Mouse (Mus musculus) liver, adult (tissue): ENCODE measurements around the gene Gbx1.

Experiments used
- GATA4 ChIP-seq: IDR thresholded peaks from 2 replicates; pipeline ENCODE4 v1.6.1; 2014; ENCODE audit warnings: mild to moderate bottlenecking, low read length; ENCODE audit not compliant: insufficient replicate concordance

The Gbx1 gene

DNA sequence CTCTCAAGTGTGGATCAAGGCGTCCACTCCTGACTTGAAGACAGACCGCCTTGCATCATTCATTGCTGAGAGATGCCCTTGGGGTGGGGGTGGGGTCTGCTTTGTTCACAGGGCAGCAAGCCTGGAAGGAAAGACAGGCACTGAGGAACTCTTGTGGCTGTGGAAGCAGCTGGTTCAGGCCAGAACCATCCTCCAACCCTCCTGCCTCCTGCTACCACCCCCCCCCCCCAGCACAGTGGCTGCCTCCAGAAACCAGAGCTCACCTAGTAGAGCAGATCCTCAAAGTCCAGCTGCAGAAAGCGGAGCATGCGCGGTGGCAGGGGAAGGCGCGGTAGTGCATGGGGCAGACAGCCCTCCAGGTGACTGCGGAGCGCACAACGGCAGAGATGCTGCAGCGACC is 6.4 kb upstream of the Gbx1 start:
- TF ChIP-seq GATA4: no peak

DNA sequence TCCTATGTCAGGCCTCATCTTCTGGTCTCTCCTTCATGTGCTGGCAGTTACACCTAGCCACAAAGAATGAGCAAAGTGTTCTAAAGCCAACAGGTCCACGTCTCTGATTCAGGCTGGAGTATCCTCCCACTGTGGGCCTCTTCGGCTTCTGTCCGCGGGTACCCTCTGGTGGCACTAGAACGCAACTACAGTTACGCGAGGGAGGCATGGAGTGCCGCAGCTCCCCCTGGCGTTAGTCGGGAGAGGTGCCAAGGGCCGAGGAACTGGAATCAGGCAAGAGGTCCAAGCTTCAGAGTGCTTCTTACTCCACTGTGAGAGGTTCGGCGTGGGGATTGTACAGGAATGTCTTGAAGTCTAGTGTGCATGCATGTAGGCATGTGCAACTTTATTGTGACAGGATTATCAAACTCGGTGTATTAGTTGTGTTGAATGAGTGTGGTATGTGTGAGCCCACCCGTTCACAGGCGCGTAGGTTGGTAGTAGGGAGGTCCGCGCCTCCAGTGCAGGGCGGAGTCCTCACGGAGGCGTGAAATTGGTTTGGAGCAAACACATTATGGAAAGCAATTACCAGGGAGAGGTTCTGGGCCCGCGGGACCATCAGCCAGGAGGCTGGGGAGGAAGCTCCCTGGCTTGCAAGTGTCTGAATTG is 3.2 kb upstream of the Gbx1 start:
- no peak for TF ChIP-seq GATA4

DNA sequence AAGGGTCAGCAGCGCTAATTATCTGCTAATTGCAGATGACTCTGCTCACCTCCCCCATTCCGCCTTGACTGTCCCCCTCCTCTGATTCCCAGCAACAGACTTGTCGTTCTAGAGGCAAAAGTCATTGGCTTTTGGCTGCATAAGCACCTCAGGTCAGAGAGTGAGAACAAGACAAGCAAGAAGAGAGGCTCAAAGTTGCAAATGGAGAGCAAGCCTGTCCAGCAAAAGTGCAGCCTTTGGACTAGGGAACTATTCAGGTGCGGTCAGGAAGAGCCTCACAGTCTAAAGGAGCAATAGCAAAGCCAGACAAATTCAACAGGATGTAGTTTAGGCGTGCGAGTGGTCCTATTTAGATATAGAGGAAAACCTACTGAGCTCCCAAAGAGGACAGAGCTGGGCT is 778 bp upstream of the Gbx1 start:
- TF ChIP-seq GATA4: no peak

DNA sequence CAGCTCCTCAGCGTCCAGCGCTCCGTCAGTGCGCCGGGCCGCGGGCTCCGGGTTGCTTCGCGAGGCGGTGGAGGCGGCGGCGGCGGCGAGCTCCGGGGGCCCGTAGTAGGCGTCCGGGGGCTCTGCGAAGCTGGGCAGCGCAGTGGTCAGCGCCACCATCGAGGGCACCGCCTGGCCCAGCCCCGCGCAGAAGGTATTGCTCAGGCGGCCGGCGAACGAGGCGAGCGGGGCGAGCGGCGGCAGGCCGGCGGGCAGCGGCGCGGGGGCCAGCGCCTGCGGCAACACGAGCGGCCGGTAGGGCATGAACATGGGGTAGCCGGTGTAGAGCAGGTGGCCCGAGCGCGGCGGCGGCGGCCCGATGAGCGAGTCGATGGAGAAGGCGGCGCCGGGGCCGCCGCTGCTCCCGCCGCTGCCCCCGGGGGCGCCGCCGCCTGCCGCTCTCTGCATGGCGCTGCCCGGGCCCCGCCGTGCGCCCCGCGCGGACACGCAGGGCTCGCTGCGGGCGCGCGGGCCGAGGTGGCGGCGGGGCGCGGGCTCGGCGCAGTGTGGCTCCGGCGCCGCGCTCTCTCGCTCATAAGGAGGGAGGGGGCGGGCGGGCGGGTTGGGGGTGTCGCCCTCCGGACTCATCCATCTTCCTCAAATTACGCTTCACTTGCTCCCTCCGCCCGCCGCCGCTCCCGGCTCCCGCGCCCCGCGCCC is 663 bp downstream of the Gbx1 start:
- TF ChIP-seq GATA4: no peak

DNA sequence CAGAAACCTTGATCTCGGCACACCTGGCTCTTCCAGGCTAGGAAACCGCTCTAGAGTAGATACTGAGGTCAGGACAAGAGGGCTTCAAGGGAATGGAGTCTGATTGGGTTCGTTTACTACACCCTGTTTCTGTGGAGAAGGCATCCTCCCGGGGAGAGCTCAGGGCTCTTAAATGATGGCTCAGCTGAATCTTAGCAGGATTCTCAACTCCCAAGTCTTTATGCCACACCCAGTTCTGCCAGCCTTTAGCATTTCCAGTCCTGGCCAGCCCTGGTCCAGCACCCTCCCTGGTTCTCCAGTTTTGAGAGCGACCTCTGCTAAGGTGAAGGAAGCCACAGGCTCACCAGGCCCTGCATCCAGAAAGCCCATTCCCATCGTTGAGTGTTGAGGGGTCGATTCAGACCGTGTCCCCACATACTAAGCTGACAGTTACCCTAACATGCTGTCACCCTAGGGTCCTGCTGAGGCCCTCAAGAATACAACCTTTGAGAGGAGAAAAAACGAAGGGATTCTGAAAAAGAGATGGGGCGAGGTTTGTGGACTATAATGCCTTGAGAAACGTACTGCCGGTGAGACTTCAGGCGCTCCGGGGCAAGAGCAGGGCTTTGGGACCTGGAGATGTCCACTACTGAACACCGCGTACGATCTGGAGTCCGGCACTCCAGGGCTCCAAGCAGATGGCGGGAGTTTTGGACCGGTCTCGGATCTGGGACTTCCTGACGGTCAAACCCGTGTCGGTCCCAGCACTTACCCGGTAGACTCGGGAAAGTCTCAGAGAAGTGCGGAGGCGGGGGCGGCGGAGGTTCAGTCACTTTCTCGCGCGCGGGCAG is 1.4 kb downstream of the Gbx1 start:
- no peak for TF ChIP-seq GATA4

DNA sequence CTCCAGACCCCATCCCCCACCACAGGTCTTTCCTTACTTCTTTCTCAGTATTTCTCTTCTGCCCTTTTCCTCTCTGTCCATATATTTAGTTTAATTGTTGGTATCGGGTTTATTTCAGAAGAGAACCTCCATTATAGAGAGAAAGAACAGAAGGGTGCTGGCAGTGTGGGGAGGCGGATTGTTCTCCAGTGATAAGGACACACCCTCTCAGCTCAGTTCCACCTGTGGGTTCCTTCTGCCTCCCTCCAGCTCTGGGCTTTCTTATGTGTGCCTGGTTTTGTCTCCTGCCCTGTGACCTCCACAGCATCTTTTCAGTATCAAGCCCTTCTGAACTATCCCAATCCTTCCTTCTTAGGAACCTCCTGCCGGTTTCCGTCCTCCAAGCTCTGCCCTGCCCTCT is 2.5 kb downstream of the Gbx1 start:
- TF ChIP-seq GATA4: no peak

DNA sequence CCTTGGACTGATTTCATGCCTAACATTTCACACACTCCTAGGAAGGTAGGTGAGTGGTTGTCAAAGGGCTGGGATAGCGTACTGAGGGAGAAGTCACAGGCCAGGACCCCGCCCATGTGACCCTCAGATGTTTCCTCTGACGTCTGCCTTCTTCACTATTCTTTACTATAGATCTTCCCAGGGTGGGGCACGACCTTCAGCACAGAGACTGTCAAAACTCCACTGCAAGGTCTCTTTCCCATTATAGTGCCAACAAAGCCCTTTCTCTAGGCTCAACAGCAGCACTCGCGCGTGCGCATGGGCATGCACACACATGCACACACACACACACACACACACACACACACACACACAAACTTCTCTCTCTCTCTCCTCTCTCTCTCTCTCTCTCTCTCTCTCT is 3.2 kb downstream of the Gbx1 start:
- no peak for TF ChIP-seq GATA4

DNA sequence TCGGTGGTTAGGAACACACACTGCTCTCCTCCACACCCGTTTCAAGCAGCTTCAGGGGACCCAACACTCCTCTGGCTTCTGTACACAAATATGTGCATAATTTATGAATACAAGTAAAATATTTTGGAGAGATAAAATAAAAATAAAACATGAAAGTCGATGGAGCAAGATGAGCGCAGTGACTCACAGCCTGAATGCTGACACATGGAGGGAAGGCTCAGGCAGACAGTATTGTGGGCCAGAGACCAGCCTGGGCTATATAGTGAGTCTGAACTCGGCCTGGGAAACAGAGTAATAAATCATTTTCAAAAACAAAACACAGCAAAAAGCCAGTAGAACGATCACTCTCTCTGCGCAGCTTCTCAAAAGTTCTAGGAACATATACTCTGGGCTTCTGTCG is 5.6 kb downstream of the Gbx1 start:
- TF ChIP-seq GATA4: no peak

DNA sequence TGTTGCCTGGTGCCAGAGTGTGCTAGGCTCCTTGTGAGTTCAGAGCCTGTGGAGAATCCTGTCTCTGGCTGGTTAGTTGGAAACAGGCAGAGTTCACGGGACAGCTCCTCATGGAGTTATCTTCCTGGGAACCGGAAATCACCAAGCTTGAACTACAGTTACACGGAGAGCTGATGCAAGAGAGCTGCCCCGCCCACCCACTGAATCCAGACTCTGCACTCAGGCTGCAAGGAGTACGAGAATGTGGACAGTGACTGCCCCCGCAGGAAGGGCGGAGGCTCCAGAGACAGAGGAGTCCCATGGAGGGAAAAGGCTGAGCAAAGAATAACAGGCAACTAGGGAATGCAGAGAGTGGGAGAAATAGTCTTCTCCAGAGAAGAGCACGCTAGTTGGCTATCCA is 14.7 kb downstream of the Gbx1 start:
- TF ChIP-seq GATA4: no peak

DNA sequence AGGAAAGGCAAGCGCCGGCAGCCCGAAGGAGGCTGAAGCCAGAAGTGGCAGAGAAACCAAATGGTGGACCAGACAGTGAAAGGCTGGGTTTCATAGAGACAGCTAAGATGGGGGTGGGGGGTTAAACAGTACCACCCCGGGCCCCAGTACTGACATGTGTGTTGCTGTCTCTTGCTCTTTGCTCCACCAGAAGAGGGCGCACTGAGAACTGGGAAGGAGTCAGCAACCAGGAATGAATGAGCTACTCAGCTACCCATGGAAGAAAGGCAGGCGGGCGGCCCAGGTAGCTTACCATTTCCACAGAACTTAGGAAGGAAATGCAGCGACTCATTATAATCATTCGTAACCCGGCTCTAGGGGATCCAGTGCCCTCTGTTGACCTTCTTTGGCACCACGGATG is 16.4 kb downstream of the Gbx1 start:
- TF ChIP-seq GATA4: no peak

DNA sequence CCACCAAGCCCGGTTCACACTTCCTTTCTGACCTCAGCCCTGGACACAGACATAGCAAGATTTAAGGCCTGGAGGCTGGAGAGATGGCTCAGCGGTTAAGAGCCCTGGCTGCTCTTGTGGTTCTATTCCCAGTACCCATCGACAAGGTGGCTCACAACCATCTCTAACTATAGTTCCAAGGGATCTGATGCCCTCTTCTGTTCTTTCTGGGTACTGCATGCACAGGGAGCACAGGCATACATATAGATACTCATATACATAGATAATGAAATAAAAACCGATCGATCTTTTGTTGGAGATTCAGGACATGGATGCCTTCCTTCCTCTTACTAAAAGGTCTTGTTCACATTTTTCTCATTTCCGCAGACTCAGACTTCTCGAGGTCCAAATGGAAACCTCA is 18.6 kb downstream of the Gbx1 start:
- TF ChIP-seq GATA4: no peak

DNA sequence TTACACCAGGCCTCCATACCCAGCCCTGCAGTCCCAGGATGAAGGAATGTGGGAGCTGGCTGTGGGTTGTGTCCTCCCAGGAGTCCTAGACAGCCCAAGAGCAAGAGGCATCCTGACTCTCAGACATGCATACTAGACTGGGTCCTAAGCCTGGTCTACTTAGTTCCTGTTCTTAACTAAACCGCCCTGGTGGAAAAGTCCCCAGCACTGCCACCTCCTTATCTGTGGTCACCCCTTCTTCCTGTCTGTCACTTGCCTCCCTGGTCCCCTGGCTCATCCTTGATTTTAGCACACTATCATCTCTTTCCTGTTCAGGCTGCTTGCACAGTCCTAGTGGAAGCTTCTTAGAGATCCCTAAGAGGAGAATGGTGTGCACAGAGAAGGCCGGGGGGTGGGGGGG is 21.5 kb downstream of the Gbx1 start:
- TF ChIP-seq GATA4: no peak

DNA sequence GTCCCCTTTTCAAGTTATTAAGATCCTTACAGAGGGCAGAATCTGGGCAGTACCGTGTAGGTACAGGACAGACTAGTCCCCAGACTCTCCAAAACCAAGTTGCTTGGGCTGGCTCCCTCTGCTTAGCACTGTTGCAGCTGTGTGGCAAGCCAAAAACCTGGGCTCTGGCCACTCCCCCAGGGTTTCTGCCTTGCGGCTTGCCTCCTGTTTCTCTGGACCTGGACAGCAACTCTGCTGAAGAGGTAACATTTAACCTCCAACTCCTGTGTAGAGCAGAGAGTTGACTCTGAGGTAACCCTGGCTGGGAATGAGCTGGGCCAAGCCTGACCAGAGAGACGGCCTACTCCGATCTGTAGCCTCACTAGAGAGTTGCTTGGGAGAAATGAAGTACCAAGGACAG is 24.2 kb downstream of the Gbx1 start:
- TF ChIP-seq GATA4: no peak

DNA sequence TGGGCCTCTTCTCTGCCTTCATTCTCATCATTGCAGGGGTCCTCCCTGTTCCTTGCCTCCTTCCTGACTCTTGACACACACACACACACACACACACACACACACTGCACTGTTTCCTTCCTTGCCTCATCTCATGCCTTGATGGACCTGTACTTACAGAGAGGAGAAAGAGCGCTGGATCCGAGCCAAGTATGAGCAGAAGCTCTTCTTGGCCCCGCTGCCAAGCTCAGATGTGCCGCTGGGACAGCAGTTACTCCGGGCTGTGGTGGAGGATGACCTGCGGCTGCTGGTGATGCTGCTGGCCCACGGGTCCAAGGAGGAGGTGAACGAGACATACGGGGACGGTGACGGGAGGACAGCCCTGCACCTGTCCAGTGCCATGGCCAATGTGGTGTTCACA is 26.2 kb downstream of the Gbx1 start:
- no peak for TF ChIP-seq GATA4

DNA sequence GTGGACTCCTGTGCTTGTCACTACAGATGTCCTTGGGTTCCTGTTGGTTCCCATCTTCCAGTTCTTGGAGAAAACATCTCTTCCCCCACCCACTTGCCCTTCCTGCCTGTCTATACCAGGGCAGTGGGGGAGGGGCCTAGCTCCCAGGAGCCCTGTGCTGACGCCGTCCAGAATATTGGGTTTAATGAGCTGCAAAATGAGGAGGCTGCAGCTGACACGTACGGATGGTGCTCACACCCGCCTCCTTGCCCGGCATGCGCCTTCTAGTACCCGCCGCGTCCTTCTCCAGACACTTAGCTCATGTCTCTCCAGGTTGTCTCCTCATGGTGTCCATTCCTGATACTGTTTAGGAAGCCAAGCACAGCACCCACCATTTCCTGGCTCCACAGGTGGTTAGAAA is 27.9 kb downstream of the Gbx1 start:
- no peak for TF ChIP-seq GATA4

DNA sequence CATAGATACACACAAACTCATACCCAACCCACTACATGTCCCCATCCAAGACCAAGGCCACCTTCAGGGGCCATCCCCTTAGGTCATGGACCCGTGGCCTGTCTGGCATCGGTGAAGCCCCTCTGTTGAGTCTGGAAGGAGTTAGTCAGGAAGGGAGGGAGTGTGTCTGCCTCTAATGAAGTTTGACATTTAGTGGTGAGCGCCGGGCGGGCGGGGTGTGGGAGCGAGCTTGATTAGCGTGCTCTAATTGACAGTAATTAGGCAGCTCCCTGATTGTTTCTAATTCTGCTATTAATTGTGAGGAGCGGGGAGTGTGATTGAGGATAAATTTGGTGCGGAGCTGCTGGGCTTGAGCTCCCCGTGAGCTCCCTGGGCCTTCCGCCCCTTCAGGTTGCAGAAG is 29.5 kb downstream of the Gbx1 start:
- no peak for TF ChIP-seq GATA4
